In the genomic region with DNA sequence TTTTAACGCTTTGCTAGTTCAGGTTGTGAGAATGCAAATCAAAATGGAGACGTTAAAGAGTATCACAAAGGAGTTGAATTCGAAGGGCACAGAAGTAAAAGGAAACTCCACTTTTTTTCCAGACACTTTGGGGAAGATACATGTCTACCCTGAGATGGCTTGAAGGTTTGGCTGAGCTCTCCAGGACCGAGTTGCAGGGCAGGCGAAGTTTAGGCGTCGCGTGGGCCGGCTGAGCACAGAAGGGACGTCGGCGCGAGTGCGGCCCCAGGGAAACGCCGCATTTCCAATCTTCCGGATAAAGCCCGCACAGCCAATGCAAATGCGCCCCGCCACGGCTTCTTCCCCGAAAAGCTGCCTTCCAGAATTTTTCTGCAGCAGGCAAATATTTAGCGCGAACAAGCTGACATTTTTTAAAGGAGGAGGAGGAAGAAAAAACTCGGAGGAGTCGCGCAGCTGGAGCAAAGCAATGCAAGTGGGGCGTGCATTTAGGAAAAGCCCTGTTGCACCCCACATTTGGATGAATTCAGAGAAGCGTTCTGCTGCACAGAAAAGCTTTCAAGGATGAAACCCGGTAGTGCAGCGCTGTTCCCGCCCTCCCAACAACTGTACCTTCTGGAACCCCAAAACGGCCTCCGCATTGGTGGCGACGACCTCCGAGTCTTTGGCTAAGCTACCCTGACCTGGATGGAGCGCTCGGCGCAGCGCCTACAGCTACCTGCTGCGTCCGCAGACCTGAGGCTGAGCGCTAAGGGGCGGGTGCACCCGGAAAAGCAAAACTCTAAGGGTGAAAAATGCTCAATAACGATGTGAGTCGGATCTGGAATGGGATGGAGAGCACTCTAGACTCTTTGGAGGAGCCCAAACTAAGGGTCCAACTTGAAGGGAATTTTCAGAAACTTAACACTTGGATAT, we compare ENCODE assay signal across 8 mouse cellular contexts. TPM values are rescaled to one million over a fixed set of nuclear protein-coding genes. Genes with fewer than 3 reads are reported as not detected.
DNase-seq lines count a peak whose midpoint lies in the region; ATAC-seq and TF ChIP-seq lines count a peak whose summit lies in the region.
"Had no signal": no experiment of that assay in that cellular context is flagged by ENCODE, and none has a peak within 500 bp of the region (broad histone marks: within the 10 kb centered on the region; RNA-seq: fewer than 3 reads in every experiment).

No protein-coding gene starts in this region.

- peak overlapping the region; percentile 48 for H3K4me3 ChIP-seq in lung, embryonic 14.5 days (ENCODE audit: low read depth, low read length)
- H3K4me3 ChIP-seq in embryonic facial prominence, embryonic 14.5 days (ENCODE audit: low read depth, low read length) = peak overlapping the region; percentile 49
- H3K4me3 ChIP-seq in hindbrain, embryonic 16.5 days (ENCODE audit: low read length) = peak overlapping the region; percentile 40
- peak overlapping the region; percentile 33 for H3K4me3 ChIP-seq in neural tube, embryonic 11.5 days (ENCODE audit: low read depth, low read length)

- H3K9ac ChIP-seq in lung, embryonic 14.5 days = peak overlapping the region; percentile 64
- H3K9ac ChIP-seq in embryonic facial prominence, embryonic 14.5 days (ENCODE audit: low read depth, low read length) = peak overlapping the region; percentile 72
- no peak overlapping the region for H3K9ac ChIP-seq in hindbrain, embryonic 16.5 days (ENCODE audit: low read depth, low read length)
- H3K9ac ChIP-seq in neural tube, embryonic 11.5 days (ENCODE audit: low read length) = peak overlapping the region; percentile 26; the same call in 1 of the 2 replicates

- H3K27ac ChIP-seq in lung, embryonic 14.5 days (ENCODE audit: low read depth) = peak overlapping the region; percentile 60
- peak overlapping the region; percentile 89 for H3K27ac ChIP-seq in embryonic facial prominence, embryonic 14.5 days (replicated peaks; ENCODE audit: low read depth, low read length)
- H3K27ac ChIP-seq in hindbrain, embryonic 16.5 days (ENCODE audit: low read depth, low read length) = no peak overlapping the region
- no peak overlapping the region for H3K27ac ChIP-seq in neural tube, embryonic 11.5 days (ENCODE audit: low read depth, low read length)
- H3K27ac ChIP-seq: macrophage had no signal

- ATAC-seq in lung, embryonic 14.5 days (ENCODE audit: insufficient read depth) = 0 out of 2 replicates have a peak, but pooled peaks have one; percentile 47
- no peak for ATAC-seq in embryonic facial prominence, embryonic 14.5 days (ENCODE audit: low read depth)
- ATAC-seq in hindbrain, embryonic 16.5 days = no peak
- ATAC-seq in neural tube, embryonic 11.5 days (ENCODE audit: insufficient read depth, low FRiP score, low TSS enrichment) = no peak
- no peak for ATAC-seq in activated CD4-positive, CD25-positive, alpha-beta regulatory T cell, adult 4 months

- 0 out of 2 replicates have a peak, but pooled peaks cover 3% of the 10 kb centered on the region for H3K4me1 ChIP-seq in lung, embryonic 14.5 days (ENCODE audit: insufficient read depth)
- H3K4me1 ChIP-seq in embryonic facial prominence, embryonic 14.5 days (ENCODE audit: control insufficient read depth, insufficient read depth, low read length) = peaks cover 3% of the 10 kb centered on the region; the same call in 1 of the 2 replicates
- peaks cover 20% of the 10 kb centered on the region for H3K4me1 ChIP-seq in hindbrain, embryonic 16.5 days (ENCODE audit: control insufficient read depth, insufficient read depth, low read depth, low read length)
- H3K4me1 ChIP-seq in neural tube, embryonic 11.5 days (ENCODE audit: control insufficient read depth, insufficient read depth, low read length) = peaks cover 7% of the 10 kb centered on the region; the same call in 1 of the 2 replicates

- no peak for TF ChIP-seq CTCF in lung, embryonic 14.5 days (IDR thresholded peaks at IDR 0.05; ENCODE audit: low read depth)

- H3K27me3 ChIP-seq in lung, embryonic 14.5 days (ENCODE audit: insufficient read depth, low read length) = peaks cover 51% of the 10 kb centered on the region
- peaks cover 55% of the 10 kb centered on the region for H3K27me3 ChIP-seq in embryonic facial prominence, embryonic 14.5 days (replicated peaks; ENCODE audit: control insufficient read depth, insufficient read depth, low read length)
- peaks cover 49% of the 10 kb centered on the region for H3K27me3 ChIP-seq in hindbrain, embryonic 16.5 days (replicated peaks; ENCODE audit: control insufficient read depth, insufficient read depth, low read length)
- H3K27me3 ChIP-seq in neural tube, embryonic 11.5 days (ENCODE audit: control insufficient read depth, insufficient read depth, low read length) = peaks cover 58% of the 10 kb centered on the region

- H3K9me3 ChIP-seq in lung, embryonic 14.5 days (ENCODE audit: low read depth, low read length) = no peaks in the 10 kb centered on the region
- no peaks in the 10 kb centered on the region for H3K9me3 ChIP-seq in embryonic facial prominence, embryonic 14.5 days (ENCODE audit: control insufficient read depth, low read length)
- H3K9me3 ChIP-seq in hindbrain, embryonic 16.5 days (ENCODE audit: control insufficient read depth, low read length) = no peaks in the 10 kb centered on the region
- no peaks in the 10 kb centered on the region for H3K9me3 ChIP-seq in neural tube, embryonic 11.5 days (ENCODE audit: control insufficient read depth, low read length)

- peak overlapping the region; percentile 67 for H3K4me2 ChIP-seq in lung, embryonic 14.5 days
- H3K4me2 ChIP-seq in embryonic facial prominence, embryonic 14.5 days (ENCODE audit: low read depth, low read length) = peak overlapping the region; percentile 74
- H3K4me2 ChIP-seq in hindbrain, embryonic 16.5 days (ENCODE audit: low read length) = peak overlapping the region; percentile 66
- peak overlapping the region; percentile 41 for H3K4me2 ChIP-seq in neural tube, embryonic 11.5 days (ENCODE audit: low read depth)

- intact Hi-C loops in gastrocnemius, postnatal 14 days (cut with DNase I; ENCODE audit: low total_unique reads) = no loop called here

- under 1% methylated on average over 48 of the region's 48 CpGs for WGBS in lung, embryonic 14.5 days
- WGBS in embryonic facial prominence, embryonic 14.5 days = under 1% methylated on average over 48 of the region's 48 CpGs
- WGBS in hindbrain, embryonic 16.5 days = under 1% methylated on average over 48 of the region's 48 CpGs
- under 1% methylated on average over 48 of the region's 48 CpGs for WGBS in neural tube, embryonic 11.5 days

- DNase-seq in lung, embryonic 14.5 days = peak; percentile 69
- no peak for DNase-seq in lung, postnatal 36 days
- no peak for DNase-seq in embryonic facial prominence, embryonic 14.5 days (ENCODE audit: low spot score)
- DNase-seq in neural tube, embryonic 11.5 days (ENCODE audit: low spot score) = peak; percentile 52
- no peak for DNase-seq in gastrocnemius, postnatal 14 days

- H3K36me3 ChIP-seq in lung, embryonic 14.5 days (ENCODE audit: insufficient read depth) = no peaks in the 10 kb centered on the region
- no peaks in the 10 kb centered on the region for H3K36me3 ChIP-seq in embryonic facial prominence, embryonic 14.5 days (ENCODE audit: control insufficient read depth, insufficient read depth, low read length)
- no peaks in the 10 kb centered on the region for H3K36me3 ChIP-seq in hindbrain, embryonic 16.5 days (ENCODE audit: control insufficient read depth, insufficient read depth, low read length)
- H3K36me3 ChIP-seq in neural tube, embryonic 11.5 days (ENCODE audit: control insufficient read depth, insufficient read depth, low read length) = no peaks in the 10 kb centered on the region

RNA-seq across cellular contexts. Expression of gene Hpse2, which starts 1.9 kb away (rescaled TPM):
- 9.5 and 11.4 TPM in 2 replicates for polyA plus RNA-seq in lung, embryonic 14.5 days (2014; fragmentation: Nextera tagmentation; extraction: Ambion mirVana)
- 4.1 and 4.3 TPM in 2 replicates for polyA plus RNA-seq in embryonic facial prominence, embryonic 14.5 days (2014; fragmentation: Nextera tagmentation; extraction: Ambion mirVana)
- polyA plus RNA-seq in hindbrain, embryonic 16.5 days (2015; fragmentation: Nextera tagmentation; extraction: Ambion mirVana) = 0.14 and 0.20 TPM in 2 replicates
- 2.0 and 2.1 TPM in 2 replicates for polyA plus RNA-seq in neural tube, embryonic 11.5 days (2014; fragmentation: Nextera tagmentation; extraction: Ambion mirVana)
- polyA plus RNA-seq in activated CD4-positive, CD25-positive, alpha-beta regulatory T cell, adult 4 months (2017; shearing (Covaris generic)) = under 1 TPM in 1 of 2 experiments, not detected in 1; 0.08 TPM
- under 1 TPM in 1 of 2 experiments, not detected in 1; 0.07 TPM for total RNA-seq in gastrocnemius, postnatal 14 days (2021)
- polyA plus RNA-seq: macrophage had no signal

RNA-seq across cellular contexts. Expression of gene Cnnm1, which starts 53.9 kb away (rescaled TPM):
- 0.05 TPM in 1 of 2 replicates, not detected in the other for polyA plus RNA-seq in lung, embryonic 14.5 days (2014; fragmentation: Nextera tagmentation; extraction: Ambion mirVana)
- 0.96 and 1.4 TPM in 2 replicates for polyA plus RNA-seq in embryonic facial prominence, embryonic 14.5 days (2014; fragmentation: Nextera tagmentation; extraction: Ambion mirVana)
- polyA plus RNA-seq in hindbrain, embryonic 16.5 days (2015; fragmentation: Nextera tagmentation; extraction: Ambion mirVana) = 3.9 and 4.2 TPM in 2 replicates
- 0.29 and 0.31 TPM in 2 replicates for polyA plus RNA-seq in neural tube, embryonic 11.5 days (2014; fragmentation: Nextera tagmentation; extraction: Ambion mirVana)
- polyA plus RNA-seq in activated CD4-positive, CD25-positive, alpha-beta regulatory T cell, adult 4 months (2017; shearing (Covaris generic)) = not detected
- under 1 TPM; 0.12 to 0.18 TPM for total RNA-seq in gastrocnemius, postnatal 14 days (2021)
- polyA plus RNA-seq: macrophage had no signal

Comparison
In these comparisons a context has a peak if more than half of its experiments do, and no peak if none do; other contexts are left out.
1. DNase-seq: peak in lung, embryonic 14.5 days (single experiment) and neural tube, embryonic 11.5 days (single experiment); none in lung, postnatal 36 days (single experiment), embryonic facial prominence, embryonic 14.5 days (single experiment) and gastrocnemius, postnatal 14 days (single experiment).
2. H3K27ac ChIP-seq: peak in lung, embryonic 14.5 days (single experiment) and embryonic facial prominence, embryonic 14.5 days (single experiment); none in hindbrain, embryonic 16.5 days (single experiment) and neural tube, embryonic 11.5 days (single experiment).
3. Peak in every context shown above with its lines, with median percentiles within 50 percentile points of each other: H3K4me2 ChIP-seq and H3K4me3 ChIP-seq.